Mouse (Mus musculus): ENCODE measurements around the gene Msi2. TPM values are rescaled to one million over a fixed set of nuclear protein-coding genes. Genes with fewer than 3 reads are reported as not detected.

The Msi2 gene
- polyA plus RNA-seq, 1 experiment from 2014 or later, result 17.9 TPM

DNA sequence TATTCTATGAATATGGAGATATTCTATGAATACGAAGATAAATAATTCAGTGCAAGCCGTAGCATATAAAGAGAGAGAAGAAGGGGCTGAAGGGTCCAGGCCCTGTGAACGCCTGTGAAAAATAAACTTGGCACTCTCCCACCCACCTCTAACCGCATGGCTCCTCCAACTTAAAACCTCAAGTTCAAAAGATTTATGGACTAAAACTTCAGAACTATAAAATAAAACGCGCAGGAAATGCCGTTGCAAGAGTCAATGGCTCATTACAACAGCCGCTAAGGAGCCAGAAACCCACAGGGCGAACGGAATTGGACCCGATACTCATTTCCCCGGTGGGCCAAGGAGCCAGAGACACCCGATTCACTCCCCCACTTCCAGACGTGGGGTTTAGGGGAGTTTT, 93.2 kb downstream of the Msi2 start:
- H3K4me2 ChIP-seq (replicated peaks; ENCODE audit: low read depth, low read length), result no peak overlapping the region
- no peak overlapping the region for H3K27ac ChIP-seq (ENCODE audit: low read length)
- no peak overlapping the region for H3K4me3 ChIP-seq (ENCODE audit: low read depth, low read length)
- H3K9ac ChIP-seq (replicated peaks; ENCODE audit: low read depth, low read length), result no peak overlapping the region
- H3K4me1 ChIP-seq (ENCODE audit: control insufficient read depth, insufficient read depth, low read length), result peaks cover 55% of the 10 kb centered on the region
- H3K27me3 ChIP-seq (ENCODE audit: control insufficient read depth, insufficient read depth, low read length), result no peaks in the 10 kb centered on the region
- H3K36me3 ChIP-seq (ENCODE audit: control insufficient read depth, insufficient read depth, low read length), result no peaks in the 10 kb centered on the region
- 67% methylated on average over 14 of the region's 14 CpGs for WGBS
- no peaks in the 10 kb centered on the region for H3K9me3 ChIP-seq (ENCODE audit: control insufficient read depth, low read depth, low read length)
- no peak for ATAC-seq (ENCODE audit: insufficient number of reproducible peaks, insufficient read depth, low FRiP score, low read depth)

GRCm38 (mm10) chr11:88624627-88625026, 93.7 kb downstream of the Msi2 start:
- Histone ChIP-seq H3K27ac (ENCODE audit: low read length) (no peak overlapping the region), H3K4me3 (ENCODE audit: low read depth, low read length) (no peak overlapping the region), H3K36me3 (ENCODE audit: control insufficient read depth, insufficient read depth, low read length) (no peaks in the 10 kb centered on the region), H3K4me1 (ENCODE audit: control insufficient read depth, insufficient read depth, low read length) (peaks cover 56% of the 10 kb centered on the region), H3K9ac (replicated peaks; ENCODE audit: low read depth, low read length) (no peak overlapping the region), H3K27me3 (ENCODE audit: control insufficient read depth, insufficient read depth, low read length) (no peaks in the 10 kb centered on the region), H3K4me2 (replicated peaks; ENCODE audit: low read depth, low read length) (no peak overlapping the region), H3K9me3 (ENCODE audit: control insufficient read depth, low read depth, low read length) (no peaks in the 10 kb centered on the region)
- ATAC-seq (ENCODE audit: insufficient number of reproducible peaks, insufficient read depth, low FRiP score, low read depth), result no peak
- 64% methylated on average over 6 of the region's 6 CpGs for WGBS

GRCm38 (mm10) chr11:88623671-88624070, 94.6 kb downstream of the Msi2 start:
- peaks cover 60% of the 10 kb centered on the region for H3K4me1 ChIP-seq (ENCODE audit: control insufficient read depth, insufficient read depth, low read length)
- no peak overlapping the region for H3K9ac ChIP-seq (replicated peaks; ENCODE audit: low read depth, low read length)
- no peaks in the 10 kb centered on the region for H3K36me3 ChIP-seq (ENCODE audit: control insufficient read depth, insufficient read depth, low read length)
- H3K4me2 ChIP-seq (replicated peaks; ENCODE audit: low read depth, low read length), result no peak overlapping the region
- 68% methylated on average over 6 of the region's 6 CpGs for WGBS
- H3K27me3 ChIP-seq (ENCODE audit: control insufficient read depth, insufficient read depth, low read length), result no peaks in the 10 kb centered on the region
- H3K27ac ChIP-seq (ENCODE audit: low read length), result no peak overlapping the region
- H3K4me3 ChIP-seq (ENCODE audit: low read depth, low read length), result no peak overlapping the region
- ATAC-seq (ENCODE audit: insufficient number of reproducible peaks, insufficient read depth, low FRiP score, low read depth), result no peak
- no peaks in the 10 kb centered on the region for H3K9me3 ChIP-seq (ENCODE audit: control insufficient read depth, low read depth, low read length)

- H3K4me3 ChIP-seq (ENCODE audit: low read depth, low read length), result no peak overlapping the region
- no peaks in the 10 kb centered on the region for H3K9me3 ChIP-seq (ENCODE audit: control insufficient read depth, low read depth, low read length)
- WGBS, result 35% methylated on average over 6 of the region's 6 CpGs
- H3K9ac ChIP-seq (replicated peaks; ENCODE audit: low read depth, low read length), result no peak overlapping the region
- no peak overlapping the region; the same call in 1 of the 2 replicates for H3K27ac ChIP-seq (ENCODE audit: low read length)
- H3K4me2 ChIP-seq (replicated peaks; ENCODE audit: low read depth, low read length), result no peak overlapping the region
- ATAC-seq (ENCODE audit: insufficient number of reproducible peaks, insufficient read depth, low FRiP score, low read depth), result no peak
- H3K4me1 ChIP-seq (ENCODE audit: control insufficient read depth, insufficient read depth, low read length), result peaks cover 63% of the 10 kb centered on the region
- H3K27me3 ChIP-seq (ENCODE audit: control insufficient read depth, insufficient read depth, low read length), result no peaks in the 10 kb centered on the region
- H3K36me3 ChIP-seq (ENCODE audit: control insufficient read depth, insufficient read depth, low read length), result no peaks in the 10 kb centered on the region
Observed at GRCm38 (mm10) chr11:88622496-88622895, 95.8 kb downstream of the Msi2 start.

DNA sequence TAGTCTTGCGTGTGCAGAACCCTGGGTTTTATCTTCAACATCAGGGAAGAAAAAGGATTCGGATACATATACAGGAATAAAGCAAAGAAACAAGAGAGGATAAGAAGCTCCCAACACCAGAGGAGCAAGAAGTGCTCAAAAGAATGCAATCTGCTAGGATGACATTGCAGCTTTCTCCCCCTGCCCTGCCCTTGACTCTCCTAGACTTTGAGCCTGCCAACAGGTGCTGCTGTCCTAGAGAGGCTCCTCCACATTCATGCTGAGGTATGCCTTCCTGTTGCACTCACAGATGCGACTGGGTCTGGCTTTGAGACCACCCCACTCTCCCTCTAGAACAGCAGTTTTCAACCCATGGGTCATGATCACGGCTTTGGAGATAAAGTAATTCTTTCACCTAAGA, 96.5 kb downstream of the Msi2 start:
- H3K27ac ChIP-seq (ENCODE audit: low read length), result no peak overlapping the region

DNA sequence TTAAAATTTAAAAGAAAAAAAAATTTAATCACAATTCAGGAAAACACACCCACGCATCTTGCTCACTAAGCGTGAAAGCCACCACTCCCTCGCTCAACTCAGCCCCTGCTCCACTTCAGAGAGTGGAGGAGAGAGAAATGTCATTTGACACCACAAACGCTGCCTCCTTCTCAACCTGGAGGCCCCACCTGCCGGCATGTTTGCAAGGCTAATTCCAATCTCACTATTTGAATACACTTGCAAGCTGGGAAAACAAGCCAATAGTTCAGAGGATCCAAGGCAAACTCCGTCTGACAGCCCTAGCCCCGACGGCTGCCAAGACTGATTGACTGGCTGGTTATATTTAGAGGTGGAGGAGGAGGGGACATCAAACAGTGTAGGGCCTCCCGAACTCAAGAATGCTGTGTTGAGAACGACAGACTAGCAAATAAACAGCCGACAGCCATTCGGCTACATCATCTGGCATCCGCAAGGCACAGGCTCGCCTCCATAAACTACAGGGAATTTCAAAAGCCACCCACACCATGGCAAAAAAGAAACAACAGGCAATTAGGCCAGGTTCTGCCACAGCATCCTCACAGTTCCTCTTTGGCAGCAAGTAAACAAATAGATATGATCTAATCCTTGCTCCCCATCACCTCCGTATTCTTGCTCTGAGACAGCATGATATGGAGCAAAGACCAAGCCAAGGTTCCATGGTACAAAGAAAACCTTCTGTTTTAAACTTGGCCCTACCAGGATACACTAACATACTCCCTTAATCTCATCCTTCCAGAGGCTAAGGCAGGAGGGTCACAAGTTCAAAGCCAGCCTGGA, 97.9 kb downstream of the Msi2 start:
- Histone ChIP-seq H3K4me3 (ENCODE audit: low read depth, low read length) (no peak overlapping the region), H3K4me1 (ENCODE audit: control insufficient read depth, insufficient read depth, low read length) (peaks cover 49% of the 10 kb centered on the region), H3K27ac (ENCODE audit: low read length) (peak overlapping the region; percentile 48; the same call in 1 of the 2 replicates), H3K9ac (replicated peaks; ENCODE audit: low read depth, low read length) (no peak overlapping the region), H3K36me3 (ENCODE audit: control insufficient read depth, insufficient read depth, low read length) (no peaks in the 10 kb centered on the region), H3K27me3 (ENCODE audit: control insufficient read depth, insufficient read depth, low read length) (no peaks in the 10 kb centered on the region), H3K9me3 (ENCODE audit: control insufficient read depth, low read depth, low read length) (no peaks in the 10 kb centered on the region), H3K4me2 (replicated peaks; ENCODE audit: low read depth, low read length) (0 out of 2 replicates have a peak overlapping the region, but pooled peaks have one; percentile 10)
- peak; percentile 66; the same call in 1 of the 2 replicates for ATAC-seq (ENCODE audit: insufficient number of reproducible peaks, insufficient read depth, low FRiP score, low read depth)
- whole genome bisulfite sequencing, result 15% methylated on average over 15 of the region's 15 CpGs

More for the DNA sequence above, 96.5 kb downstream of the Msi2 start:
- H3K9me3 ChIP-seq (ENCODE audit: control insufficient read depth, low read depth, low read length), result no peaks in the 10 kb centered on the region
- H3K4me1 ChIP-seq (ENCODE audit: control insufficient read depth, insufficient read depth, low read length), result peaks cover 58% of the 10 kb centered on the region
- no peaks in the 10 kb centered on the region for H3K36me3 ChIP-seq (ENCODE audit: control insufficient read depth, insufficient read depth, low read length)
- H3K4me3 ChIP-seq (ENCODE audit: low read depth, low read length), result no peak overlapping the region
- no peak overlapping the region for H3K9ac ChIP-seq (replicated peaks; ENCODE audit: low read depth, low read length)
- no peak for ATAC-seq (ENCODE audit: insufficient number of reproducible peaks, insufficient read depth, low FRiP score, low read depth)
- H3K4me2 ChIP-seq (replicated peaks; ENCODE audit: low read depth, low read length), result no peak overlapping the region
- 70% methylated on average over 4 of the region's 4 CpGs for WGBS
- no peaks in the 10 kb centered on the region for H3K27me3 ChIP-seq (ENCODE audit: control insufficient read depth, insufficient read depth, low read length)

- 60% methylated on average over 8 of the region's 9 CpGs for WGBS
- ATAC-seq (ENCODE audit: insufficient number of reproducible peaks, insufficient read depth, low FRiP score, low read depth), result peak; percentile 25; the same call in 1 of the 2 replicates
- 0 out of 2 replicates have a peak overlapping the region, but pooled peaks have one; percentile 10 for H3K4me2 ChIP-seq (replicated peaks; ENCODE audit: low read depth, low read length)
- no peak overlapping the region for H3K4me3 ChIP-seq (ENCODE audit: low read depth, low read length)
- no peaks in the 10 kb centered on the region for H3K27me3 ChIP-seq (ENCODE audit: control insufficient read depth, insufficient read depth, low read length)
- peaks cover 45% of the 10 kb centered on the region for H3K4me1 ChIP-seq (ENCODE audit: control insufficient read depth, insufficient read depth, low read length)
- no peaks in the 10 kb centered on the region for H3K36me3 ChIP-seq (ENCODE audit: control insufficient read depth, insufficient read depth, low read length)
- no peaks in the 10 kb centered on the region for H3K9me3 ChIP-seq (ENCODE audit: control insufficient read depth, low read depth, low read length)
- H3K27ac ChIP-seq (ENCODE audit: low read length), result peak overlapping the region; percentile 48; the same call in 1 of the 2 replicates
- no peak overlapping the region for H3K9ac ChIP-seq (replicated peaks; ENCODE audit: low read depth, low read length)
Observed at GRCm38 (mm10) chr11:88619468-88620157, 98.7 kb downstream of the Msi2 start.

GRCm38 (mm10) chr11:88618732-88619309, 99.5 kb downstream of the Msi2 start:
- no peaks in the 10 kb centered on the region for H3K36me3 ChIP-seq (ENCODE audit: control insufficient read depth, insufficient read depth, low read length)
- peaks cover 51% of the 10 kb centered on the region for H3K4me1 ChIP-seq (ENCODE audit: control insufficient read depth, insufficient read depth, low read length)
- H3K9me3 ChIP-seq (ENCODE audit: control insufficient read depth, low read depth, low read length), result no peaks in the 10 kb centered on the region
- H3K27ac ChIP-seq (ENCODE audit: low read length), result peak overlapping the region; percentile 22; the same call in 1 of the 2 replicates
- no peak overlapping the region for H3K4me2 ChIP-seq (replicated peaks; ENCODE audit: low read depth, low read length)
- no peak overlapping the region for H3K9ac ChIP-seq (replicated peaks; ENCODE audit: low read depth, low read length)
- H3K4me3 ChIP-seq (ENCODE audit: low read depth, low read length), result no peak overlapping the region
- no peak for ATAC-seq (ENCODE audit: insufficient number of reproducible peaks, insufficient read depth, low FRiP score, low read depth)
- no peaks in the 10 kb centered on the region for H3K27me3 ChIP-seq (ENCODE audit: control insufficient read depth, insufficient read depth, low read length)
- WGBS, result 31% methylated on average over 9 of the region's 9 CpGs

Measured in stomach, embryonic 14.5 days (tissue).